Mouse (Mus musculus): ENCODE data around the gene Anxa9. TPM values are rescaled to one million over a fixed set of nuclear protein-coding genes. Genes with fewer than 3 reads are reported as not detected.

Gene Anxa9
- polyA plus RNA-seq, 1 experiment from 2014 or later: 4.6 TPM

DNA sequence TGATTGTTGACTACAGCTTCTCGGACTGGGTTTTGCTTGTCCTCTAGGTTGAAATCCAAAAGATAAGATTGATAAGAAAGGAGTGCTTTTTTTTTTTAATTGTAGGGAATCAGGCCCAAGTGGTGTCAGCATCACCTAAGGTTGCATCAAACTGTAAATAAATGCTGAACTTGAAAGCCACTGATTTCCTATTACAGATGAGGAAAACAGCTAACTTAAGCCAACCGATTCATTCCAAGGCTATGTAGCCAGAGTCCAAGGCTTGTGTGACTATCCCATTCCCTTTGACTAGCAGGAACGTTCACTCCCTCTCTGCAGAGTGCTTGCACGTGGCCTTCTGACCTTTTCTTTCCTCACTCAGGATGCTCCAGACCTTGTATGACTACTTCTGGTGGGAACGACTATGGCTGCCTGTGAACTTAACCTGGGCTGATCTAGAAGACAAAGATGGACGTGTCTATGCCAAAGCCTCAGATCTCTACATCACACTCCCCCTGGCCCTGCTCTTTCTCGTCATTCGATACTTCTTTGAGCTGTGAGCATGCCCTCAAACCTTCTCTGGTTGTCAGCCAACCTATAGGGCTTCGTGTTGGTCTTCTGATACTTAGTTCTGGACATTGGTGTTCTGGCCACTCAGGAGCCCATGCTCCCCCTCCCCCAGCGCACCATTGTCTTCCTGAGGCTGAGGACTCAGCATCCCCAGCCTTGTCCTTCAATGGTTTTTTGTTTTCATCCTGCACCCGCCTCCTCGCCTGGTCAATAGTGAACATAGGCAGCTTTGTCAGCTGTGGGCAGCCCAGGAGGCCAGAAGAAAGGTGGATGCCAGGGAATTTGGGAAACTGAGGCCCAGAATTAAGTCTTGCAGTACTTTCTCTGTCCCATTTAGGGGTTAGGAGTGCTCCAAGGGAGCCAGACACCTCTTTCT, 13.0 kb upstream of the Anxa9 start:
- Histone ChIP-seq H3K4me2 (no peak overlapping the region), H3K4me1 (peaks cover 43% of the 10 kb centered on the region), H3K27me3 (replicated peaks) (no peaks in the 10 kb centered on the region), H3K27ac (no peak overlapping the region), H3K9me3 (replicated peaks) (no peaks in the 10 kb centered on the region), H3K9ac (no peak overlapping the region), H3K36me3 (peaks cover 72% of the 10 kb centered on the region), H3K4me3 (no peak overlapping the region)
- 73% methylated on average over 12 of the region's 12 CpGs for WGBS (ENCODE audit: insufficient replicate concordance)
- ATAC-seq: no peak

DNA sequence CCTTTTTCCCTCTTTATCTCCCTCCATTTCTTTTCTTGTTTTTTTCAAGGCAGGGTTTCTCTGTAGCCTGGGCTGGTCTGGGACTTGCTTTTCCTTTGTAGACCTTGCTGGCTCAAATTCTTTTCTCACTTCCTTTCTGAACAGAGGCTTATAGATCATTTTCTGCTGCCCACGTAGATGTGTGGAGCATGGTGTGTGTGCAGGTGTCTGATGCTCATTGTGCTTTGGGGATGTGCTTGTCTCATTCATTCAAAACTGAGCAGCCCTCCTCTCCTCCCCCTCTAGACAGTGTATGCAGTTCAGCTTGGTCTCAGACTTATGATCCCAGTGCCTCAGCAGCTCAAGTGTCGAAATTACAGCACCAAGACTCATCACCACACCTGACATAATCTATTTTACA, 12.1 kb upstream of the Anxa9 start:
- Histone ChIP-seq H3K27ac (peak overlapping the region; percentile 65; the same call in 1 of the 2 replicates), H3K4me1 (peaks cover 50% of the 10 kb centered on the region), H3K27me3 (replicated peaks) (no peaks in the 10 kb centered on the region), H3K4me3 (no peak overlapping the region), H3K36me3 (peaks cover 63% of the 10 kb centered on the region), H3K4me2 (peak overlapping the region; percentile 38), H3K9ac (0 out of 2 replicates have a peak overlapping the region, but pooled peaks have one; percentile 30), H3K9me3 (replicated peaks) (no peaks in the 10 kb centered on the region)
- ATAC-seq: no peak
- 63% methylated on average over 2 of the region's 2 CpGs for WGBS (ENCODE audit: insufficient replicate concordance)

- no peaks in the 10 kb centered on the region for H3K9me3 ChIP-seq (replicated peaks)
- no peak overlapping the region for H3K4me3 ChIP-seq
- H3K9ac ChIP-seq: 0 out of 2 replicates have a peak overlapping the region, but pooled peaks have one; percentile 30
- peak; percentile 5 for ATAC-seq
- H3K4me1 ChIP-seq: peaks cover 56% of the 10 kb centered on the region
- peak overlapping the region; percentile 65 for H3K27ac ChIP-seq
- H3K27me3 ChIP-seq (replicated peaks): no peaks in the 10 kb centered on the region
- peaks cover 58% of the 10 kb centered on the region for H3K36me3 ChIP-seq
- WGBS (ENCODE audit: insufficient replicate concordance): 56% methylated on average over 6 of the region's 6 CpGs
- H3K4me2 ChIP-seq: peak overlapping the region; percentile 38
These were observed 11.6 kb upstream of the Anxa9 start for GRCm38 (mm10) chr3:95318548-95318947.

DNA sequence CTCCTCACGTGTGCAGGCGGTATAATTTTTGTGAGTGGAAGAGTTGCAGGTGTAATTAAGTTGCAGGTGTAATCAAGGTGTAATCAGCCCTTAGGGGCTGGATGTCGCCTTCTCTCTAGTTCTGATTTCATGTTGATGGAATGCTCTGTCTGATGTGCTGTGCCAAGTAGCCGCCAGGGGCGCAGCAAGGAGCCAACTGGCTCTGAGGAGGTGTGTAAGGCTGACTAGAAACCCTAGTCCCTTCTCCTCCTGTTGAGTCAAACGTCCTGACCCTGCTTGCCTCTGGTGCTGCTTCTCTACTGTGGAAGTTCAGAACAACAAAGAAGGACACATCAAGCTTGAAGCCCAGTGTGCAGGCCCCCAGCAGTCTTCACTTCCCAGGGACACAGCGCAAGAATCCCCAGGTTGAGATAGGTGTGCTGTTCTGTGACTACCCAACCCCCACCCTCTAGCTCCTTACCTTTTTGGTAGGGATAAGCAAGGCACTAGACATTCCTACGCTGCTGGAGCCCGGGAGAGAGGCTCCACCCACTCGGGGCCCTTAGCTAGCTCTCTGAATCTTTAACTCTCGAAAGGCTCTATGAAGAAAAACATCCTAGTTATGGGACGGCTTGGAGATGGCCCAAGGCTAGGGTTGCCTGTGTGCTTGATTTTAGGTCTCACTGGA, 10.6 kb upstream of the Anxa9 start:
- Histone ChIP-seq H3K36me3 (peaks cover 48% of the 10 kb centered on the region), H3K9me3 (replicated peaks) (no peaks in the 10 kb centered on the region), H3K4me1 (peaks cover 66% of the 10 kb centered on the region), H3K27me3 (replicated peaks) (no peaks in the 10 kb centered on the region), H3K27ac (peak overlapping the region; percentile 59), H3K4me2 (peak overlapping the region; percentile 90), H3K9ac (peak overlapping the region; percentile 45), H3K4me3 (peak overlapping the region; percentile 18)
- WGBS (ENCODE audit: insufficient replicate concordance): 27% methylated on average over 12 of the region's 12 CpGs
- ATAC-seq: no peak

- no peaks in the 10 kb centered on the region for H3K9me3 ChIP-seq (replicated peaks)
- 4% methylated on average over 9 of the region's 9 CpGs for WGBS (ENCODE audit: insufficient replicate concordance)
- H3K4me1 ChIP-seq: peaks cover 81% of the 10 kb centered on the region
- H3K4me2 ChIP-seq: peak overlapping the region; percentile 90
- no peaks in the 10 kb centered on the region for H3K27me3 ChIP-seq (replicated peaks)
- H3K36me3 ChIP-seq: peaks cover 32% of the 10 kb centered on the region
- no peak; the same call in 1 of the 2 replicates for ATAC-seq
- peak overlapping the region; percentile 91 for H3K4me3 ChIP-seq
- peak overlapping the region; percentile 97 for H3K9ac ChIP-seq
- H3K27ac ChIP-seq: peak overlapping the region; percentile 94
These were observed 9.0 kb upstream of the Anxa9 start for GRCm38 (mm10) chr3:95315844-95316550.

- WGBS (ENCODE audit: insufficient replicate concordance): under 1% methylated on average over 66 of the region's 71 CpGs
- peak overlapping the region; percentile 94 for H3K27ac ChIP-seq
These were observed 8.3 kb upstream of the Anxa9 start for GRCm38 (mm10) chr3:95315094-95315843.

GRCm38 (mm10) chr3:95314486-95315093, 7.6 kb upstream of the Anxa9 start, which contains the start of gene Cers2:
Gene Cers2, plus strand, starts transcription at chr3:95314791.
- Histone ChIP-seq H3K36me3 (peaks cover 18% of the 10 kb centered on the region), H3K4me3 (peak within 1 kb of the TSS; percentile 91), H3K4me2 (peak within 1 kb of the TSS; percentile 90), H3K27me3 (replicated peaks) (no peaks in the 10 kb centered on the region), H3K9ac (peak within 1 kb of the TSS; percentile 97), H3K9me3 (replicated peaks) (no peaks in the 10 kb centered on the region), H3K27ac (peak within 1 kb of the TSS; percentile 94), H3K4me1 (peaks cover 83% of the 10 kb centered on the region)
- 2% methylated on average over 27 of the region's 27 CpGs for WGBS (ENCODE audit: insufficient replicate concordance)
- no peak for ATAC-seq

More at GRCm38 (mm10) chr3:95315094-95315843, 8.3 kb upstream of the Anxa9 start:
- ATAC-seq: peak; percentile 88
- H3K27me3 ChIP-seq (replicated peaks): no peaks in the 10 kb centered on the region
- no peaks in the 10 kb centered on the region for H3K9me3 ChIP-seq (replicated peaks)
- peak overlapping the region; percentile 90 for H3K4me2 ChIP-seq
- peaks cover 88% of the 10 kb centered on the region for H3K4me1 ChIP-seq
- peak overlapping the region; percentile 91 for H3K4me3 ChIP-seq
- H3K9ac ChIP-seq: peak overlapping the region; percentile 97
- H3K36me3 ChIP-seq: peaks cover 25% of the 10 kb centered on the region

DNA sequence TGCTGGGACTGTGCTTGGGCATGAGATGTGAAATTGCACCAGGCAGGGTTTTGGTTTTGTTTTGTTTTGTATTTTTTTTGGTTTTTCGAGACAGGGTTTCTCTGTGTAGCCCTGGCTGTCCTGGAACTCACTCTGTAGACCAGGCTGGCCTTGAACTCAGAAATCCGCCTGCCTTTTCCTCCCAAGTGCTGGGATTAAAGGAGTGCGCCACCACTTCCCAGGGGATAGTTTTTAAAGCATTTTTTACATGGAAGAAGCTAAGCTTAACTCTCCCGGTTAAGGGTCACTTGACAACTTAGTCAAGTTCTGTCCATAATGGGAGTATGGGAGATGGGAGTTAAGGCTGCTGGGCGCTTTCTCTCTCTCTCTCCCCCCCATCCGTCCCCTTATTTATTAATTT, 7.1 kb upstream of the Anxa9 start:
- H3K27ac ChIP-seq: peak overlapping the region; percentile 94
- ATAC-seq: no peak
- 34% methylated on average over 6 of the region's 6 CpGs for WGBS (ENCODE audit: insufficient replicate concordance)
- peaks cover 13% of the 10 kb centered on the region for H3K36me3 ChIP-seq
- H3K4me2 ChIP-seq: peak overlapping the region; percentile 90
- peaks cover 78% of the 10 kb centered on the region for H3K4me1 ChIP-seq
- peak overlapping the region; percentile 91 for H3K4me3 ChIP-seq
- H3K9ac ChIP-seq: peak overlapping the region; percentile 97
- no peaks in the 10 kb centered on the region for H3K27me3 ChIP-seq (replicated peaks)
- no peaks in the 10 kb centered on the region for H3K9me3 ChIP-seq (replicated peaks)

DNA sequence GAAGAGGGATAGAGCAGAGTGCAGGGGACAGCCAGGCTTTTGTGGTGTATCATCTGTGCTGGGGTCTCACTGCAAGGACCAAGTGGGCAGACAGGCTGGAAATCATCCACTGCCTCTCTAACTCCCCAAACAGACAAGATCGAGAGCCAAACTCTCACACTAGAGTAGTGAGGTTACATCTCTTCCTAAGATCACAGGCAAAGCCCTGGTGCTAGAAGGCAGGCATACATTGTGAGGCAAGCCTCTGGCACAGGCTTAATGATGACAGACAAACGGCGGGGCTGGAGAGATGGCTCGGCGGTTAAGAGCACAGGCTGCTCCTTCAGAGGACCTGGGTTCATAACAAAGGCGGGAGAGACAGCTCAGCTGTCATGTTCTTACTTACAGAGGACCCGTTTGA, 6.5 kb upstream of the Anxa9 start:
- Histone ChIP-seq H3K4me1 (peaks cover 76% of the 10 kb centered on the region), H3K9me3 (replicated peaks) (no peaks in the 10 kb centered on the region), H3K27me3 (replicated peaks) (no peaks in the 10 kb centered on the region), H3K27ac (peak overlapping the region; percentile 94), H3K4me2 (peak overlapping the region; percentile 90), H3K4me3 (peak overlapping the region; percentile 91), H3K36me3 (peaks cover 8% of the 10 kb centered on the region; the same call in 1 of the 2 replicates), H3K9ac (peak overlapping the region; percentile 97)
- 17% methylated on average over 7 of the region's 7 CpGs for WGBS (ENCODE audit: insufficient replicate concordance)
- ATAC-seq: no peak

- peak; percentile 62 for ATAC-seq
- Histone ChIP-seq H3K4me3 (peak overlapping the region; percentile 39), H3K4me2 (peak overlapping the region; percentile 90), H3K27ac (peak overlapping the region; percentile 94), H3K27me3 (replicated peaks) (no peaks in the 10 kb centered on the region), H3K36me3 (peaks cover 2% of the 10 kb centered on the region; the same call in 1 of the 2 replicates), H3K9me3 (replicated peaks) (no peaks in the 10 kb centered on the region), H3K9ac (peak overlapping the region; percentile 97), H3K4me1 (peaks cover 67% of the 10 kb centered on the region)
- 12% methylated on average over 6 of the region's 6 CpGs for WGBS (ENCODE audit: insufficient replicate concordance)
These were observed 5.6 kb upstream of the Anxa9 start for GRCm38 (mm10) chr3:95312623-95313022.

Measured in liver, embryonic 12.5 days (tissue).